Mouse (Mus musculus): ENCODE data around the gene Rsph14. TPM values are rescaled to one million over a fixed set of nuclear protein-coding genes. Genes with fewer than 3 reads are reported as not detected.

Rsph14 gene
- polyA plus RNA-seq, 1 experiment from 2014 or later = 8.8 TPM

- no peaks in the 10 kb centered on the region for H3K9me3 ChIP-seq (ENCODE audit: low read length)
- H3K4me2 ChIP-seq (replicated peaks; ENCODE audit: low read depth, low read length) = no peak overlapping the region
- no peaks in the 10 kb centered on the region for H3K27me3 ChIP-seq (replicated peaks; ENCODE audit: insufficient read depth, low read length)
- no peaks in the 10 kb centered on the region for H3K4me1 ChIP-seq (ENCODE audit: insufficient read depth, low read depth, low read length)
- H3K27ac ChIP-seq (ENCODE audit: low read length) = no peak overlapping the region
- no peak overlapping the region for H3K4me3 ChIP-seq (ENCODE audit: low read depth, low read length)
- H3K9ac ChIP-seq (replicated peaks; ENCODE audit: low read depth) = no peak overlapping the region
- no peaks in the 10 kb centered on the region for H3K36me3 ChIP-seq (ENCODE audit: insufficient read depth, low read length)
- TF ChIP-seq EP300 (IDR thresholded peaks at IDR 0.05) (no peak), CTCF (IDR thresholded peaks at IDR 0.05) (no peak)
- no peak for ATAC-seq
- DNase-seq (ENCODE audit: low spot score) = no peak
- 35% methylated on average over 4 of the region's 4 CpGs for WGBS
Measured at GRCm38 (mm10) chr10:75056255-75056654, 23.9 kb upstream of the Rsph14 start.

- Histone ChIP-seq H3K27ac (ENCODE audit: low read length) (no peak overlapping the region), H3K4me2 (replicated peaks; ENCODE audit: low read depth, low read length) (no peak overlapping the region), H3K9me3 (ENCODE audit: low read length) (no peaks in the 10 kb centered on the region), H3K27me3 (replicated peaks; ENCODE audit: insufficient read depth, low read length) (no peaks in the 10 kb centered on the region), H3K4me3 (ENCODE audit: low read depth, low read length) (no peak overlapping the region), H3K9ac (replicated peaks; ENCODE audit: low read depth) (no peak overlapping the region), H3K36me3 (ENCODE audit: insufficient read depth, low read length) (no peaks in the 10 kb centered on the region), H3K4me1 (ENCODE audit: insufficient read depth, low read depth, low read length) (no peaks in the 10 kb centered on the region)
- WGBS = 61% methylated on average over 5 of the region's 5 CpGs
- TF ChIP-seq EP300 (IDR thresholded peaks at IDR 0.05) (no peak), CTCF (IDR thresholded peaks at IDR 0.05) (no peak)
- ATAC-seq (no peak), DNase-seq (ENCODE audit: low spot score) (peak; percentile 24)
Measured at GRCm38 (mm10) chr10:75055672-75056071, 23.3 kb upstream of the Rsph14 start.

DNA sequence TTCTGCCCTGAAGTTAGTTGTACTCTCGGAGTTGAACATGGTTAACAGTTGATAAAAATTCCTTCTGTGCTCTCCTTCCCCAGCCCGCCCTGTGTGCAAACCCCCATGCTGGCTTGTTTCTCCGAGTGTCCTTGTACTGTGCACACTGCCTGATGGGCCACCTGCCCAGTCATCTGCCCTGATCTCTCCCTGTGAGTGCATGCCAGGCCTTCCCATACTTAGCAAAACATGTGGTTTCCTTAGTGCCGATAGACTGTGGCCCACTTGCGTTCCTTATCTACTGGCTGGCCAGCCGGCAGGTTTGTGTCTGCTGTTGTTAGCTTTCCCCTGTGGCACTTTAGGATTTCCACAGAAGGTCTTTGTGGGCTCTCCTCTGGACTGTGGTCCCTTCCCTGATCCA is 21.7 kb upstream of the Rsph14 start:
- Histone ChIP-seq H3K4me3 (ENCODE audit: low read depth, low read length) (no peak overlapping the region), H3K4me2 (replicated peaks; ENCODE audit: low read depth, low read length) (no peak overlapping the region), H3K4me1 (ENCODE audit: insufficient read depth, low read depth, low read length) (no peaks in the 10 kb centered on the region), H3K36me3 (ENCODE audit: insufficient read depth, low read length) (no peaks in the 10 kb centered on the region), H3K27ac (ENCODE audit: low read length) (0 out of 2 replicates have a peak overlapping the region, but pooled peaks have one; percentile 26), H3K9me3 (ENCODE audit: low read length) (no peaks in the 10 kb centered on the region), H3K9ac (replicated peaks; ENCODE audit: low read depth) (no peak overlapping the region), H3K27me3 (replicated peaks; ENCODE audit: insufficient read depth, low read length) (no peaks in the 10 kb centered on the region)
- WGBS = 38% methylated on average over 6 of the region's 6 CpGs
- peak; percentile 61 for DNase-seq (ENCODE audit: low spot score)
- peak; percentile 75 for ATAC-seq
- no peak for TF ChIP-seq CTCF (IDR thresholded peaks at IDR 0.05)
- TF ChIP-seq EP300 (IDR thresholded peaks at IDR 0.05) = peak; percentile 47; the same call in 1 of the 2 replicates

DNA sequence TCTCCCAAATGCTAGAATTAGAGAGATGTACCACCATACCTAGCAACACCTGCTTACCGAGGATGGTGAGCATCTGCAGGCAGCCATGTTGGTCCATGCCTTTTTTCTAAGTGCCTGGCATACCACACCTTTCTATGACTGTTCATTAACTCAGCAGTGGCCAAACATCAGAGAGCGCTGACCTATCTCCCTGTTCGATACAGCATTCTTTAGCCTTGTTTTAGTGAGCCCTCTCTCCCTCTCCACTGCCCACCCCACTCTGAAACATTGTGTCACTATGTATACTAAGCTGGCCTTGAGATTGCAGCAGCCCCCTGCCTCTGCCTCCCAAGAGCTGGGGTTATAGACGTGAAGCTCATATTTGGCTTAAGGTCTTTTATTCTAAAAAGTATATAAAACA is 21.3 kb upstream of the Rsph14 start:
- Histone ChIP-seq H3K9ac (replicated peaks; ENCODE audit: low read depth) (no peak overlapping the region), H3K27me3 (replicated peaks; ENCODE audit: insufficient read depth, low read length) (no peaks in the 10 kb centered on the region), H3K4me2 (replicated peaks; ENCODE audit: low read depth, low read length) (no peak overlapping the region), H3K4me1 (ENCODE audit: insufficient read depth, low read depth, low read length) (no peaks in the 10 kb centered on the region), H3K4me3 (ENCODE audit: low read depth, low read length) (no peak overlapping the region), H3K27ac (ENCODE audit: low read length) (no peak overlapping the region), H3K36me3 (ENCODE audit: insufficient read depth, low read length) (no peaks in the 10 kb centered on the region), H3K9me3 (ENCODE audit: low read length) (no peaks in the 10 kb centered on the region)
- 62% methylated on average over 4 of the region's 4 CpGs for WGBS
- ATAC-seq = no peak
- no peak for DNase-seq (ENCODE audit: low spot score)
- TF ChIP-seq EP300 (IDR thresholded peaks at IDR 0.05) = no peak
- TF ChIP-seq CTCF (IDR thresholded peaks at IDR 0.05) = no peak

- no peak for TF ChIP-seq EP300 (IDR thresholded peaks at IDR 0.05)
- no peak for TF ChIP-seq CTCF (IDR thresholded peaks at IDR 0.05)
- no peaks in the 10 kb centered on the region for H3K27me3 ChIP-seq (replicated peaks; ENCODE audit: insufficient read depth, low read length)
- no peak overlapping the region for H3K27ac ChIP-seq (ENCODE audit: low read length)
- H3K4me3 ChIP-seq (ENCODE audit: low read depth, low read length) = no peak overlapping the region
- H3K9ac ChIP-seq (replicated peaks; ENCODE audit: low read depth) = no peak overlapping the region
- H3K9me3 ChIP-seq (ENCODE audit: low read length) = no peaks in the 10 kb centered on the region
- ATAC-seq = no peak
- no peaks in the 10 kb centered on the region for H3K4me1 ChIP-seq (ENCODE audit: insufficient read depth, low read depth, low read length)
- WGBS = 76% methylated on average over 8 of the region's 8 CpGs
- DNase-seq (ENCODE audit: low spot score) = no peak
- H3K4me2 ChIP-seq (replicated peaks; ENCODE audit: low read depth, low read length) = no peak overlapping the region
- no peaks in the 10 kb centered on the region for H3K36me3 ChIP-seq (ENCODE audit: insufficient read depth, low read length)
Measured at GRCm38 (mm10) chr10:75052902-75053301, 20.5 kb upstream of the Rsph14 start.

GRCm38 (mm10) chr10:75051364-75052074 is 19.1 kb upstream of the Rsph14 start:
- Histone ChIP-seq H3K9ac (replicated peaks; ENCODE audit: low read depth) (no peak overlapping the region), H3K4me1 (ENCODE audit: insufficient read depth, low read depth, low read length) (no peaks in the 10 kb centered on the region), H3K27ac (ENCODE audit: low read length) (no peak overlapping the region), H3K27me3 (replicated peaks; ENCODE audit: insufficient read depth, low read length) (no peaks in the 10 kb centered on the region), H3K36me3 (ENCODE audit: insufficient read depth, low read length) (no peaks in the 10 kb centered on the region), H3K9me3 (ENCODE audit: low read length) (no peaks in the 10 kb centered on the region), H3K4me3 (ENCODE audit: low read depth, low read length) (no peak overlapping the region), H3K4me2 (replicated peaks; ENCODE audit: low read depth, low read length) (no peak overlapping the region)
- 90% methylated on average over 21 of the region's 21 CpGs for WGBS
- TF ChIP-seq EP300 (IDR thresholded peaks at IDR 0.05) (no peak), CTCF (IDR thresholded peaks at IDR 0.05) (no peak)
- ATAC-seq (no peak), DNase-seq (ENCODE audit: low spot score) (no peak)

All from lung, postnatal 0 days (tissue).